Mouse (Mus musculus) heart, postnatal 14 days (tissue): ENCODE measurements around the gene Rap2b. TPM values are rescaled to one million over a fixed set of nuclear protein-coding genes. Genes with fewer than 3 reads are reported as not detected.
A peak's percentile ranks its signal among the peaks of the same experiment; 100 is the strongest.

Experiments used
- DNase-seq, 2 experiments: peaks; one replicate each; pipeline ENCODE4 v3.0.0; 2021 to 2022
- intact Hi-C: fragments of 180-260 bp; cut with DNase I; formaldehyde crosslinking; loops from one replicate; pipeline ENCODE4 v1.15.1; 2025
- total RNA-seq, 2 experiments: library from RNA; stranded (reverse); gene quantifications; 2 replicates each; pipeline ENCODE4 v1.2.3; 2021

Gene Rap2b
- total RNA-seq, 2 experiments from 2014 or later = 4.1 to 4.3 TPM

DNA sequence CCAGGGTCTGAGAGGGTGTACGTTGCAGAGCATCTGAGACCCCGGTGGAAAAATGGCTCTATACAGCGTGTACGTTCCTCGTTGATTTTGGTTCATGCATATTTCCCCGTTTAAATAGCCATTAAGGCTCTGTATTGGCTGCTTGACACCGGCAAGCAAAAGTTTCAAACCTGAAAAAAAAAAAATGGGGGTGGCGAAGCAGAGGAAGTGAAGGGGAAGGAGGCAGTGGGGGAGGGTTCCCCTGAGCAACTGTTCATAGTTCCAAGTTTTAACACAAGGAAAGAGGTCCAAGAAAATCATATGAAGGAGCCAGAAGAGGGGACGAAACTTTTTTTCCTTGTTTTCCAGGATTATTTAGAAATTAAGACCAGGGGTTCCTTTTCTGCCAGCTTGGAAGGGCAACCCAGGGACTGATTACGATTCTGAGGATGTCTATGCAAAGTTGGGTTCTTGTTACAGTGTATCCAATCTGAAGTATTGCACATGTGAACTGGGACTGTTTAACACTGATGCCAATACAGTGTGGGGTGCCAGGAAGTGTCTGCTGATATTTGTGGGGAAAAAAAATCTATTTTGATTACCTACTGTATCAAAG lies 4.4 kb downstream of the Rap2b start, which contains the start of gene B430305J03Rik:
Gene B430305J03Rik, minus strand, starts transcription at position 173 of the 595 bp plus-strand sequence.
- intact Hi-C loops = loop anchor here (10.0 kb wide), 1 partner anchor 101 kb away; no protein-coding TSS in a partner anchor
- peak in 1 of 2 experiments; percentile 4 for DNase-seq

DNA sequence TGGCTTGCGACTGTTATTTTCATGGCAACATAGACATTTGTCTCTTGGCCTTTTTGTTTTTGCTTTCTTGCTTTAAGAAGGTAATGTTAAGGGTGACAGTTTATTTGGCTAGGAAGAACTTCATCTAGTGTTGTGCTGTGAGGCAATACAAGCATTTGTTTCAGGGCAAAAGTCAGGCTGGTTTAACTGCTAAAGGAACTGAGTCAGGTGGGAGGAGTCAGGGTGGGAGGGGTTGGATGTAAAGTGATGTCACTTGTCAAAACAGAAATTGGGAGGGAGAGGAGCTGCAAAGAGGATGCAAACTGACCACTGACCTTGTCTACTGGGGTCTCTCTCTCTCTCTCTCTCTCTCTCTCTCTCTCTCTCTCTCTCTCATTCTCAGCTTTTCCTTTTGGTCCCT lies 7.0 kb downstream of the Rap2b start:
- intact Hi-C loops = loop anchor here (10.0 kb wide), 1 partner anchor 104 kb away; no protein-coding TSS in a partner anchor
- DNase-seq = no peak

DNA sequence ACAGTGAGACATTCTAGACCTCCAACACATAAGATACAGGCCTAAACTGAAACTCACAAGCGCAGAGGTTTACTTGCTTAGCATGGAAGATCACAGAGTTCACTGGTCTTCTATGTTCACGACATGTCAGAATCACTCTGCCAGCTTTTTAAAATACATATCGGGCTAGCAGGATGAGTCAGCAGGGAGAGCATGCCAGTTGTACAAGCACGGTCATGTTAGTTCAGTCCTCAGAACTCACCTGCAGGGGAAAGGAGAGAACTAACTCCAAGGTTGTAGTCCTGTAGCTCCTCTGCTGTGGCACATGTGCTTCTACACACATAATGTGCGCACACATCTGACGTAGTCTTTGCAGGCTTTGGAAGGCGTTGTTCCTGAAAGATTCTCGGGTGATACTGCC lies 14.6 kb downstream of the Rap2b start:
- DNase-seq = no peak
- intact Hi-C loops = no loop called here

DNA sequence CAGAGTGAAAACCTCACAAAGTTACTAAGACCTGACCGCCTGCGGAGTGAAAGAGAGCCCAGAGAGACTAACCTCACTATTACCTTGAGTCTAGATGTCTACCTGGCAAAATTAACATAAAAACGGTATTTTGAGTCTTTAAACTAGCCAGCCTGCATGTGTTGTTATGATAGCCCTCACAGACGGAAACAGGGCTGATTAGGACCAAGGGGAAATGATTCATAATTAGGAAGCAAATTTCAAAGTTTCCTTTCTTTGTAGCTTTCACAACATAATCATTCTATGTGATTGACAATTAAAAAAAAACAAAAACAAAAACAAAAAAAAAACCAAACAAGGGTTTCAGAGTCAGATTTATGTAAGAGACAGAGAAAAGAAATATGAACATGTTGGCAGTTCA lies 24.9 kb downstream of the Rap2b start:
- no peak for DNase-seq
- intact Hi-C loops = no loop called here

DNA sequence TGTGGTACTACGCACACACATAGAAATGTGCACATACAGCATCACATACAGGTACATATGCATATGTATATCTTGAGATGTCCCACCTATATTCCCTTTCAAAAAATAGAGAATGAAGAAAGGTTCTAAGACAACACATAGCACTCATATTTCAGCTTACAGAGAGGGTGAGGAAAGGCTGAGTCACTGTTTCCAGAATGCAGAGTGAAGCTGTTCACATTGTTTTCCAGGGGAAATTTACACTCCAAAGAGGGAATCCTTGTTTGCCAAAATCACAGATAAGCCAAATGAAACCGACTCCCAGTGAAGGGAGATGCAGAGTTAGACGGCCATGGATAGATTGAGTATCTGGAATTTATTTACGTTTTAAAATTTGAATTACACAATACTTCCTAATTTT lies 30.1 kb downstream of the Rap2b start:
- no peak for DNase-seq

DNA sequence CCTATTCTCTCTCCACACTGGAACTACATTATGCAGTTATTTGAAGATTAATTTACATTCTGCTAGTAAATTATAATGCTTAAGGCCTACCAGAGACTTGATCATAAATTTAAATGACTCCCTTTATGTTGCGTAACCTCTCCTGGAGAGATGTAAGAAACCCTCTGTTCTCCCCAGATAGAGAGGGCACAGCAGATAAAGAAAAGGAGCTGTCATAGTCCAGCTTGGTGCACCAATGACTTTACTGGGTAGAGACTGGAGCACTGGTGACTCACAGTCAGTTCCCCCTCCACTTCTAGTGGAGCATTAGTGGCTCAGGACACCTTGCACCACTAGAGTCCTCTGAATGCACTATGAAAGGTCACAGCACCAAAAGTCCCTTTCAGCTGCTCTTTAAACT lies 31.4 kb downstream of the Rap2b start:
- intact Hi-C loops = no loop called here
- DNase-seq = no peak

More for the DNA sequence above, 30.1 kb downstream of the Rap2b start:
- intact Hi-C loops = no loop called here

DNA sequence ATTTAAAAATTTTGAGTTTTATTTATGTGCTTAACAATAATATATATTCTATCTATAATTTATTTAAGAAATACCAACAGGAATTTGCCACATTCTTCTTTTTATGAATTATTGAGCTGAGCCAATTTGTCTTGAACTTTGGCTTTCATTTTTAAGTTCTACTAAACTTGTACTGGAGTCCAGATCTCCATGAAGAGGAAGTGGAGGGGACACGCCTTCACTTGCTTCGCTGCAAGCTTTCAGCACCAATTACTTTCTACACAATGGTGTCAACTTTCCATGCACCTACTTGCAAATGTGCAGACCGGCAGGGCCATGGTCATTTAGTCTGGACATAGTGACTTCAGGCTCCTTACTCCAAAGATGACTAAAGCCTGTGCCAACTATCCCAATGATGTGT lies 32.1 kb downstream of the Rap2b start:
- no peak for DNase-seq
- intact Hi-C loops = no loop called here

DNA sequence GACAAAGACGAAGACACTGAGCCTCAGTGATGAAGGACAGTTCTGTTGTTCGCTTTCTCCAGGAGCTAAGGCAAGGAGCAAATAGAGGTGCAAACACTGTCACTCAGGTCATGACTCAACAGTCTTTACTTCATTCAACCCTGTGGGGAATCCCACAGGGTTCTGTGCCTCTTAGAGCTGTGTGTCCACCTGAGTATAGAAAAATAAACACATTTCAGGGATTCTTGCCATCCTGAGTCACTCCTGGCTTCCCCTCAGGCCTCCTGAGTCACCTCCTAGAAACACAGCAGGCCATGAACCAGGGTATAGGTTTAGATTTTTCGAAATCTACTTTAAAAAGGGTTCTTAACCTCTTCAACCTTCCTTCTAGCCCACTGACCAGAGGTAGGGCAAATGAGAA lies 33.9 kb downstream of the Rap2b start:
- intact Hi-C loops = no loop called here
- DNase-seq = no peak

DNA sequence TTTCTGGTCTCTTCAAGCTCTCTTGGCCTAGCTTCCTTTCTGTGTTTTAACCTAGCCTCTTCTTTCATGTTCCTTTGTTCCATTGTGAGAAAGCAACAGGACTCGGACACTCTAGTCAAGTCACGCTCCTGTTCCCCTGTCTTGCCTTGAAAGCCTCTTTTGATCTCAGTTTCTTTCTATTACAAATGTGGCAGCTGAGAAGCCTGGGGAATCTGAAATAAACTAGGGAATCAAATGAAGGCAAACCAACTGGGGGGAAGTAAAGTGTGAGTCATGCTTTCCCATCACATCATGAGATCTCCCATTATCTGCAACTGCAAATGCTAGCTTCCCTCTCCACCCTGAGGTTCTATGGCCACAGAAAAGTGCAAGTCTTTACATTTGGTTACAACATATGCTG lies 35.3 kb downstream of the Rap2b start:
- DNase-seq = no peak
- intact Hi-C loops = no loop called here

DNA sequence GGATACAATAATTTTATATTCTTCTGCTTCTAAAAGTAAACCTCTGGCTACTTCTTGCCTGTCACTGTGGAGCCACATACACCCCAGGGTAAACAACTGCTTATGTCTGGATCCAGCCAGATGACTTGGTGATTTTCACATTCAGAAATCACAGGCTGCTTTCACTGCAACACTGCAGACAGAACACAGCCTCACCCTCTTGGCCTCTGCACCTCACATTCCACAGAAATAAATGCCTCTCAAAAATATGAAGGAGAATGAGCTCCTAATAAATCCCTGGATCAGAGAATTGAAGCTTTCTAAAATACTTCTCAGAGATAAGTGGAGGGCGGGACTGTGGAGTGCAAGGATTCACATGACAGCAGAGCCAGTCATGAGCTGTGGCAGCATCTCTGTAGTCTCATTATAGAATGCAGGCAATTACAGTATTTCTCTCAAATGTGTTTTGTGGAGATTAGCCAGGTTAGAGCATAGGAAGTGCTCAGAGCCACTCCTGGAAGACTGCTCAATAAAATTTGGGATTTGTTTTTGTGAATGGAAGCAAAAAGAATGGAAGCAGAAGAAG lies 39.5 kb downstream of the Rap2b start:
- no peak for DNase-seq
- intact Hi-C loops = no loop called here

DNA sequence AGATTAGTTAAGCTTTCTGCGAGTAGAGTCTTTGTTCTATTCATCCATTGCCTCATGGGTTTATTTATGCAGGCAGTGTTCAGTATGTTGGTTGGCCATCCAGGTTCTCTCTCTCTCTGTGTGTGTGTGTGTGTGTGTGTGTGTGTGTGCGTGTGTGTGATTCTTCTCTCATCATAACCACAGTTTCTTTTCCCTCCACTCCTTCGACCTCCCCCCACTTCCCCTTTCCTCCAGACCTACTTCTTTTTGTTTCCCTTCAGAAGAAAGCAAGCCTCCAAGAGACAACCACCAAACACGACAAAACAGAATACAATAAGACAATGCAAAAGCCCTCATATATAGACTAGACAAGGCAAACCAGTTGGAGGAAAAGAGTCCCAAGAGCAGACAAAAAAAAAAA lies 45.5 kb downstream of the Rap2b start:
- intact Hi-C loops = no loop called here
- DNase-seq = no peak

DNA sequence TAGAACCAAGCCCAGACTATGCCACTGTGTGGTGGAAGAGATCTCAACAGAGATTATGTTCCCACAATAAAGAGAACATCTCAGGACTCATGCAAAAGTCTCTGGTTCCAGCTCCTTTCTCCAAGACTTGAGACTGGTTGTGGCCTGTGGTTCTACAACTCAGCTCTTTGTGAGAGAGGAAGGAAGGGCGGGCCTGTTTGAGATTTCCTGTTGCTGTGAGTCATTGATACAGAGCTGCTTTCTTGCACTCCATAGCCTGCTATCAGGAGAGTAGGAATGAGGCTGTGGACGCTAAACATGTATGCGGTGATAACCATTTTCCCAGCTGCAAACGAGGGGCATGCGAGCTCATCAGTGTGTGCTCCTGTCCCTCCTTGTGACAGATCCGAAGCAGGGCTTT lies 48.2 kb downstream of the Rap2b start:
- DNase-seq = peak; percentile 5 to 14
- intact Hi-C loops = no loop called here

DNA sequence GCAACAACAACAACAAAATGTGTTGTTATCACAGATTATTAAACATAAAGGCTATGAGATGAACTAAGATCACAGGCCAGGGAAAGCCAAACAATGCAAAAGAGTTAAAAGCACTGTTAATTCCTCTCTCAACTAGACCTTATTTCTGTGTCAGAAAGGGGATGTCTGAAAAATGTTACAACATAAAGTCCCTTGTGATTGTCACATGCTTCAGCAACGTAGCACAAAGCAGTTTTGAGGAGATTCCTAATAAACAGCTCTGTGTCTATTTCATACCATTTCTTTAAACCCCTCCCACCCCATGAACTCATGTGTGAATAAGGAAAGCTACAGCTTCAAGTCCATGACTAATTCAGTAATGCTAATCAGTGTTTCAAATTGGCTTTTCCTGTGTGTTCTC lies 54.4 kb downstream of the Rap2b start:
- intact Hi-C loops = no loop called here
- no peak for DNase-seq

Other genes with a start within 250 kb of the Rap2b start
- under 1 TPM; 0.07 to 0.14 TPM for gene B430305J03Rik, start 4.3 kb downstream of the Rap2b start, total RNA-seq